Mouse (Mus musculus) heart, adult 8-10 months (tissue): ENCODE measurements around the gene Phyhd1. TPM values are rescaled to one million over a fixed set of nuclear protein-coding genes. Genes with fewer than 3 reads are reported as not detected.
A peak's percentile ranks its signal among the peaks of the same experiment; 100 is the strongest.

Experiments used
- DNase-seq: peaks from one replicate; pipeline ENCODE4 v3.0.0; 2022; ENCODE audit warnings: low spot score
- total RNA-seq, 4 experiments: library from RNA; stranded (reverse); gene quantifications; 2 replicates each; pipeline ENCODE4 v1.2.4; 2022

Gene Phyhd1
- total RNA-seq: 100 to 1,000 TPM in 3 of 4 experiments, 10 to 100 TPM in 1; 97.7 to 135 (median 112) TPM

DNA sequence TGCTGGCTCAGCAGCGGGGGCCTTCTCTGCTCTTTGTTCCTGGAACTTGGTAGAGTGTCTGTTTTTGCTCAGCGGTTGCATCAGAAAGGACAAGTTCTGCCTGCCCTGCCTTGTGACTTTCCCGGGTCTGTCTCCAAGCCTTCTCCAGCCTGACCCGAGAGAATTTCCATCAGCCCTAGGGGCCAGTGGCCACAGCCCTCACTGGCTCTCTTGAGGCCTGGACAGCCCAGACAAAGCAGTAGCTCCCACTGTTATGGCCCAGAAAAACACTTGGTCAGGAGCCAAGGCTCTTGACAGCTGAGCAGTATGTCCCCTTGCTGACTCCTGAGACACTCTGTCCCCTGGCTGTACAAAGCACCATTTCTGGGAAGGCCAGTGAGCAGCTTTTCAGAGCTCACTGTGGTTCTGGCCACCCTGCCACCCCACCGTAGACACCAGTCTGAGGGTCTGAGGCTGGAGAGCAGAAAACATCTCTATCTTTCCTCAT, at the start of gene Phyhd1:
Gene Phyhd1, plus strand, starts transcription at position 437 of the 487 bp plus-strand sequence.
- DNase-seq: peak; percentile 93

DNA sequence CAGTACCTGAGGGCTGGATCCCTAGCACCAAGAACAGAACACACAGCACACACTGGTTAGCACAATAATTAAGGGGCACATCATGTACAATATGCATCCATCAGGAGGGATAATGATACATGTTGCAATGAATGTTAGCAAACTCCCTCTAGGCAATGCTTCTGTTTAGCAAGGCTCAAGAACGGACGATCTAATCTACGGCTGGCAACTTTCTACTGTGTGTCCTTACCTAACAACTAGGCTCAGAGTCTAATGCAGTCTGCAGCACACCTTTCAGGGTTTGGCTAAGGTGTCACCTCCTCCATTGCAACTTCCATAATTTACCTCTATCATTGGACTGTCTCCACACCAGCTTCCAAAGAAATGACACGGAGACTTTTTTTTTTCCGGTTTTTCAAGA, 49.7 kb upstream of the Phyhd1 start:
- DNase-seq: no peak

DNA sequence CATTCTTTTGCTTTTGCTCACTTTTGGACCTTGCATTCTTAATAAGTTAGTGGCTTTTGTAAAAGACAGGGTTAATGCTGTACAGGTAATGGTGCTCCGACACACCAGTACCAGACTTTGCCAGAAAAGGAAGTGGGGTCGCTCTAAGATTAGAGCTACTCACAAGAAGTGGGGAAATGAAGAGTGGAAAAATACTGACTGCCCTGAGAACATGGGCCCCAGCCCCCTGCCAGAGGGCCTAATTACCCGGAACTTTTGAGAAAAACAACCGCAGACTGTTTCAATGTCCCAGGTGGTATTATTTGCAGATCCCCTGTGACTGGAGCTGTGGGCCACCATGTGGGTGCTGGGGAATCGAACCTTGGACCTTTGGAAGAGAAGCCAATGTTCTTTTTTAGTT, 30.4 kb upstream of the Phyhd1 start:
- DNase-seq: no peak

DNA sequence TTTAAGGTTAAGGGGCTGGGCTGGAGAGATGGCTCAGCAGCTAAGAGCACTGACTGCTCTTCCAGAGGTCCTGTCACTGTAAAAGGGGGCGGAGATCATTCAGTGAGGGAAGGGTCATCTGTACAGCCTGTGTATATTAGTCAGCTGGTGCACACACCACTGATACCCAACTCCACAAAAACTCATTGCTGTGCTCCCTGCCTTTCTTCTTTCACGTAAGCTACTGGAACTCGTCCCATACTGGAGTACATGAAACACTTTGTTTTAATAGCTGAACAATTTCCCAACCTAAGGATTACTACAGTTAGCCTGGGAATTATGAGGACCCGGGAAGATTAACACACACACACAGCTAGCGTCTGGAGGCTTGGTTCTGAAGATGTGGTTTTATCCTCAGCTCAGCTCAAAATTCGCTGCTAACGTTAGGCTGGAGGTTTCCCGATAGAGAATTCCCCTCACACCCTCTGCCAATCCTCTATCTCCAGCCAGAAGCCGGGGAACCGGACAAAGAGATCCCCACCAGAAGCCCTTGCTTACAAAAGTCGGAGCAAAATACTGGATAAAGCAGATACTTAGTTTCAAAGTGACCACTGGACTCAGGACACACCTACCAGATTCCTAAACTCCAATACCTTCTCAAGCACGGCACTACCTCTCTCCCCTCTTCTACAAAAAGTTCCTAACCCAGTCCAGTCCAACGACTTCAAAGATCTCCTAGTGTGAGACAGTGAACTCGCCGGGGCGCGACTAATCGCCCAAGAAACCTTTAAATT, 29.4 kb upstream of the Phyhd1 start:
- DNase-seq: no peak

DNA sequence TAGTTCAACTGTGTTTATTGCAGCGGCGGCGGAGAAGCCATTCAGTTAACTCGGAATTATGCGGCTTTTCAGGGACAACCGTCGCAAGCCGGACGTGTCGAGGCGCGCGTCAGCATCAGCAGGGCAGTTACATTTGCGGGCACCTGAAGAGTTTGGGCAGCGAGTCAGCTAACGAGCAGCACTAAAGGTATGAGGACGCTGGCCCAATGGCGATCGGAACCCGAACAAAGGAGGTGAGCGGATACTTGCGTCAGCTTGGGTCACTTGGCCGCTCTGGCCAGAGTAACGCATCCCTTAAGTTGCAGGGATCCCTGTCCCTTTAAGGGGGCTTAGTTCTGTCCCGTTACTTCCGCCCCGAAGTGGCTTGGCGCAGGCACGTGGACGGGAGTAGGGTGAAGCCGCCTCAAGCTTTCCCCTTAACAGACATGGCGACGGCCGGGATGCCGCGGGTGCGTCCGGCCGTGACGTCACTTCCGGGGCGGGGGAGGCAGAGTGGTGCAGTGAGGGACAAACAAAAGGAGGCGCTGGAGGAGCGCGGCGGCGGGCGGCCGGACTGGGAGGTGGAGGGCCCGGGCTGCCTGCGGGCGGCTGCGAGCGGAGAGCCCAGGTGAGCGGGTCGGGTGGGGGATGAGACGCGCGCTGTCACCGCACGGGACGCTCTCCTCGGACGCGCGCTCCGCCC, 28.7 kb upstream of the Phyhd1 start, which contains the start of gene Lrrc8a:
Gene Lrrc8a, plus strand, starts transcription at position 517 of the 682 bp plus-strand sequence.
- peak; percentile 100 for DNase-seq

DNA sequence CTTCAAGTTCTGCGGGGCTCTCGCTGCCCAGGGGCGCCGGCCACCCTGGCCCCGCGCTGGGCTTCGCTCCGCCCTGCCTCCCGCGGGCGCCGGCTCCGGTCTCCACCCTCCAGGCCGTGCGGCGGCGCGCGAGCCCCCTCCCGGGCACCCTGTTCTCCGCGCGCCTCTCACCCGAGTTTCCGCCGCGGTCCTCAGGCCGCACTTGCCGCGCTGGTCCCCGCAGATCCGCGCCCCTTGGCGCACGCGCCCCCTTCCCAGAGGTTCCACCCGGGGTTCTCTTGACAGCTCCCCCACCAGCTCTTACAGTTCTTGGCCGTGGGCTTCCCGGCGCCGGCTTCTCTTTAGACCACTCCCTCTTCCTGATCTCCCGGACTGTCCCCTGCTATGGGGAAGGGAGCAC, 28.1 kb upstream of the Phyhd1 start:
- no peak for DNase-seq

DNA sequence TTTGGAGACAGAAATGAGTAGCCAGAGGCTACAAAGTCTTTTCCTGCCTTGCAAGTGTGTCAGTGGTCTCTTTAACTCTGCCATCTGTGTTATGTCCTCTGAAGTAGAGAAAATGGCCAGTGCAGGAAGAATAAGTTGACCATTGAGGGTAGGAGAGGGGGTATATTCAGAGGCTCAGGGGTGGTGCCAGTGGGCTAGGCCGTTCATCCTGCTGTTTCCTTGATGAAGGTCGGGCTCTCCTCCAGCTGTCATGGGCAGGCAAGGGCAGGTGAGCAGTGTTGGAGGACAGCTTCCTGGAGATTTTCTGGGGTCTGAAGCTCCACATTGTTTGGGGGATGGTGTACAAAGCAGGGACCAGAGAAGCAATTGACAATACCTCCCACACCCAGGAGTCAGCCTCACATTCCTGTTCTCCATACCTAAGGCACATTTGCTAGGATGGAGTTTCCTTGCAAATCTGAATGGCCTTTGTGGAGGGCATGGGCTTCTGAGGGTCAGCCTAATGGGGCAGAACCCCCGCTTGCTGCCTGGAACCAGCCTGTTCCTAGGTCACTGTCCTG, 27.0 kb upstream of the Phyhd1 start:
- peak; percentile 45 for DNase-seq

DNA sequence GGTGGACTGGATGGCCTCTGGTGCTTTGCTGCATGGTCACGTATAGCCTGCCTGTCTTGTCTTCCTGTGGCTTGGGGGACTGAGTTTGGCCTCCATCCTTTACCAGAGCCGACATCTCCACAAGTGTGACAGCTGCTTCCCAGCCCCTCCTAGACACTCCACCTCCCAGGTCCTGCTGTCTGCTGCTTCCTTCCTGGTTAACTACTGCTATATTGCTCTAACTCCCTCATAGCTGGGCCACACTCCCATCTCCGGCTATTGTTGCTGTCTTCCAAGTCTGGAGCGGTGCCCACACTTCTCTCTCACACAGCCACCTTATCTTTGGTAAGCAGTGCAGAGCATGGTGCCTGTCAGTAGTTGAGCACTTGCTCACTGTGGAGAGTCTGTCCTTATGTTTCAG, 26.2 kb upstream of the Phyhd1 start:
- peak; percentile 83 for DNase-seq

DNA sequence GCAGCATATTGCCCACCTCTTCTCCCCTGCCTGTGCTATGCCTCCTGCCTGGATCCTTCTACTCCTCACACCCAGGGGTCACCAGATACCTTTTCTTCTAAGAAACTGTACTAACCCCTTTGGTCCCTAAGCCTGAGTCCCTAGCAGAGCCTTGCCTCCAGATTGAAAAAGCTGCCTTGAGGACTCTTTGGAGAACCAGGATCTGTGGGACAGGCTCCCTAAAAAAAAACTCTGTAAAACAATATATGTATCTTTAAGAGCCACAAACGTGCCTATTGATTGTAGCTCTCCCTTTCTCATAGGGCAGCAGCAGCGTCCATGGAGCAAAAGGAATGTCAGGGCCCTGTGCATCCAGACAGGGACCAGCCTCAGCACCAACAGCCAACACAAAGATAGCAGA, 25.7 kb upstream of the Phyhd1 start, which contains the start of gene Gm28035:
Gene Gm28035, plus strand, starts transcription at position 301 of the 400 bp plus-strand sequence.
- no peak for DNase-seq

DNA sequence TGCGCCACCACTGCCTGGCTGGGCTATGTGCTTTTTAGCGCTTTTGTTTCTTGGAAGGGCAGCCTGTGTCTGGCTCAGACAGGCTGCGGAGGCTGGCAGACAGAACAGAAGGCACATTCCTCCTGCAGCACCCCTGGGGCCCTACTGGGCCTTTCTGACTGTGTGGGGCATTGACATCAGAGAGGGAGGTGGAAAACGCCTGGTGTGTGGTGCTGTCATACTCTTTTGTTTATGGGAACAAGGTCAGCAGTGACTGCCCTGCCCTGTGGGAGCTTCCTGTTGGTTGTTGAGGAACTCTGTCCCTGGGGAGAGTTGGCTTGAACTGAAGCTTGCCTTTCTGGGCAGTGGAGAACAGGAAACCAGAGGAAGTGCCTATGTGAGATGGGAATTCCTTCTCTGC, 23.5 kb upstream of the Phyhd1 start:
- DNase-seq: peak; percentile 93

DNA sequence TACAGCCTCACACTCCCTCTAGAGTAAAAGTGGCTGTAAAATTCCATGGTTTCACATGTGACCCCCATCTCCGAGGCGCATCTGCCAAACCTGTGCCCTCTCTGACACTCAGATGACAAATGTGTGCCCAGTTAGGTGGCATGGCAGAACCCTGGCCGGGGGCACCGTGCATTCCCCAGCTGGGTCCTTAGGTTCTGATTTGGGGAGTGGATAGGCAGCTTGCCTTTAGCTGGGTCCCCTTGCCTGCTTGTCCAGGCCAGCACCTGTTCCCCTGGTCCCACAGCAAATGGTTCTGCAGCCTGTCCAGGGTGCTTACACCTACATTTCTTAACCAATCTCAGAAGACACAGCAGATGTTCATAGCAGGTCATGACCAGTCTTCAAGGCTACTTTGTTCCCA, 22.6 kb upstream of the Phyhd1 start:
- no peak for DNase-seq

DNA sequence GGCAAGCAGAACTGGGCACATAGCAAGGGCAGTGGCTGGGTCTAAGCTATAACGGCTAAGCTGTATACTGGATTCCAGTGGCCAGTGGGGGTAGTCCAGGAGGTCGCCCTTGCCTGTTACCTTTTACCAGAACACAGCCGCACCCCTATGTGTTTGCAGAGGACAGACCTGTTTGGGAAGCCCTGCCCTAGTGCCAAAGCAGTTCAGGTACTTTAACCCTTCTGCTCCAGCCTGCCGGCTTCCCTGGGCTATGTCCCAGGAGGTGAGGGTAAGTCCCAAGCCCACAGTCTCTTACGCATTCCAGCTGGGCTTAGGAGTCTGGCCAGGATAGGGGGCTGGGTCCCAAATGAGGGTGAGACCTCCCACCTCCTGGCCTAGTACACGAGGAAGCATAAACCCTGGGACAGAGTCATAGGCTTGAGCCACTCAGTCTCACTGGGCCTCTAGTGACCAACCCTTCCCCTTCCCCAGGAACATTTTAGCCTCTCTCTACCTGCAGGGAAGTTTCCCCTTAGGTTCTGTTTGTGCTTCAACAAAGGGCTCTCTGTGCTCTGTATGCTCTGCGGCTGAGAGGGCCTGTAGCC, 21.3 kb upstream of the Phyhd1 start:
- DNase-seq: no peak

DNA sequence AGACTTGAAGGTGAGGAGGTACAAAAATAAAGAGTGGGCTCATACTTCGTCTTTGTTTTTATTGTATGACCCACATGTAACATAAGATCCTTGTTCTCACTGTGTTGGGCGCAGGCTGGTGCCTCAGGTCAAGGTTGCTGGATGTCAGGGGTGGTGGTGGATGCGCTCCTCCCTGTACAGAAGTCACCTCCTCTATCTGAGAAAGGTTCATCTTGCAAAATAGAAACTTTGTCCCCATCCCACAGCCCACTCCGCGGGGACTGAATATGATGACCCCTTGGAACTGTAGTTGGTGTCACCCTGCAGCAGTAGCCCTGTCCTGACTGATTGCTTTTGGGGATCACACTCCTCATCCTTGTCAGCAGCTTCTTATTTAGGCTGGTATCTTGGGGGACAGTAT, 19.0 kb upstream of the Phyhd1 start:
- DNase-seq: no peak

DNA sequence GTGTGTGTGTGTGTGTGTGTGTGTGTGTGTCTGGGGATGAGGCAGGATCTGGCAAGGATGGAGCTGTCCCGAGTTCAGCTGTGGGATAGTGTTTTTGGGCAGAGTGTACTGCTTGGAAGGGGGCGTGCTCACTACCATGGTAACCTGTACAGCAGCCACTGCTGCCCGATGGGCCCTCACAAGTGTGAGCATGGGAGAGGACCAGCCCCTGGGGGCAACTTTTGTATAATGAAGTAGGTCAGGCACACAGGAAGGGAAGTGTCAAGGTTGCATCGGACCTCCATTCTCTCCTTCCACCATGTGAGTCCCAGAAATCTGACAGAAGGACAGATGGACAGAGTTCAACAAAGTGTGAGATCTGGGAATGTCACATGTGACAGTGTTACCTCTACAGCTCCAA, 18.3 kb upstream of the Phyhd1 start:
- no peak for DNase-seq

DNA sequence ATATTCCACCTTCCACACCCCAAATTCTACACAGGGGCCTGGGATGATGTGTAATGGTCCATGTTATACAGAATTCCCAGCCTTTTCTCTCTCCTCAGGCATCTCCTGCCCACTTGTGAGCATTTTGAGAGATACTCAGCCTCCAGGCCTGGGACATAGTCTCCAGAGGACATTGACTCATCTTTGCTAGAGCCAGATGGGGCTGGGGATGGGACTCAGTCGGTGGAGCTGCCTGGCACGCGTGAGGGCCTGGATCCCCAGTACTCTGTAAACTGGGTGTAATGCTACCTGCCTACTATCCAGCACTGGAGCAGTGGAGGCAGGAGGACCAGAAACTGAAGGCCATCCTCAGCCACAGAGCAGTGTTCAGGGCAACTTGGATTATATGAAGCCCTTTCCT, 16.8 kb upstream of the Phyhd1 start:
- no peak for DNase-seq

DNA sequence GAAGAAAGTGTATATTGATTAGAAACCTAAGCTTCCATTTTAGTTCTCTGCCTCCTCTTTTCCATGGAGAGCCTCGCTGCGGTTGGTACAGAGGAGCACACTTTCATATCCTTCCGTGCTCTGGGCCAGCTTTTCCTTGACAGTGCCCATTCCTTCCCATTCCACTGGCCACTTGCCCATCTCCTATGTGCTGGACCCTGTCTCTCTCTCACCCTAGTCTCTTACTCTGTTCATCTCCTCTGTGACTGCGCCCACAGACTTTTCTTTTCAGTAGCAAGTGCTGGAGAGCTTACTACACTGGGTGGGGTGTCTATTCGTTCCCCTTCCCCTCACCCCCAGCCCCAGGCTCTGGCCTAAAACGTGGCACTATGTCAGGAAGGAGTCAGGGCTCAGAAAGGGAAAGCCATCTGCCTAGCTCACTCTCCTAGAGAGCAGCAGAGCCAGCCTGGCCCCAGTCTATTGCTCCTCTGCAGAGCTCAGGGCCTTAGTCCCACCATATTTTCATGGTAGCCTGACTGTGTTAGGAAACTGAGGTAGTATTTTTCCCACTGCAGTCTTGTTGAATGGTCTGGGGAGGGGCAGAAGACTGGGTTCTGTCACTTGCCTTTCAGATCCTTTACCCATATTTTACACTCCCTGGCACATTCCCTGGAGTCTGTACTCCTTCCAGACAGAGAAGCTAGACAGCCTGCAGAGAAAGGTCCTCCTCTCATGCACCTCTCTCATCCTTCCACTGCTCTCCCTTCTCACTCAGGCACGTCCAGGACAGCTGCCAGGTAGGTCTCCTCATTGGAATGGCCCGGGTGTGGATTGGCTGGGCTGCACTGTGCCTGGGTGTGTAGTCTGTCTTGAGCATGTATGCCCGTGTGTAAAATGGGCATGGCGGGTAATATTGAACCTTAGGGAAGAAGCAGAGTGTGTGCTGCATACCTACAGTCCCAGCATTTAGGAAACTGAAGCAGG, 15.6 kb upstream of the Phyhd1 start:
- peak; percentile 21 for DNase-seq

DNA sequence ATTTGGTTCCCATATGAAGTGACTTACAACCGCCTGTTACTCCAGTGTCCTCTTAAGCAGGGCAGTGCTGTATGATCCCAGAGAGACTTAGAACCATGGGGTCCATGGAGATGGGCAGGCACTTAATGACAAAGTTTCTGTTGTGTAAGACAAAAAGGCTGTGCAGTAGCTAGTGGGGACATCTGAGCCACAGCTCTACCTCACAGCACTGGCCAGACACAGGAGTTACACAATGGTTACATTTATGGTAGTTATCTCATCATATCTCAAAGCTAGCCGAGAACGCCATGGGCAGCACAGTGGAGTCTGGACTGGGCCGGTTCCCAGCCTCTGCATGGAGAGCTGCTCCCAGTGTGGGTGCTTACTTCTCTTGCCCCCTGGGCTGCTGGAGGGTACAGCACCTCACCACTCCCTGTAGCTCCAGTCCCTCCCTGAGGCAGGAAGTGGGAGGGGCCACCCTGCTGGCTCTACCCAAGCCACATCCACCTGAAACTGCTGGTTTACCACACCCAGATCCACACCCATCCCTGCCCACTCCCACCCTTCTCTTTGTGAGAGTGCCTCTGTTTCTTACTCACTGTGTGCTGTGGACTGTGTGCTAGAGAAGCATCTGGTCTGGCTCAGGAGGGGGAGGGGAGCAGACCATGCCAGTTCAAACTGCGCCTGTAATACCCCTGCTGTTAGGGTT, 14.4 kb upstream of the Phyhd1 start:
- DNase-seq: peak; percentile 44

DNA sequence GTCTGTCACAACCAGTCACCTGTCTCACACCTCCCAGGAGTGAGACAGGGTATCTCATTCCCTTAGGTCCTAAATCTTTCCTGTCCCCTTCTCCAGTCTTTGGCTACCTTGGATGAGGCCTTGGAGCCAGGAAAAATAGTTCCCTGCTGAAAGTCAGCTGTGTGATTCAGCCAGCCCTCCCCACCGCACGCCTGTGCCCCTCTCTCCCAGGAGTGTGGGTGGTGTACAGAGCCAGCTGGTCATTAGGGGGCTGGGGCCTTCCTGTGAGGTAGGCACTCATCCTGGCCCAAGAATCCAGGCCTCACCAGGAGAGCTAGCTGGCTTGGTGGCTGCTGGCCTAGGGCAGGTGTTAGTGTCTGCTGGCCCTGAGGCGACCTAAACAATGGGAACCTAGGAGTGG, 13.5 kb upstream of the Phyhd1 start:
- no peak for DNase-seq

DNA sequence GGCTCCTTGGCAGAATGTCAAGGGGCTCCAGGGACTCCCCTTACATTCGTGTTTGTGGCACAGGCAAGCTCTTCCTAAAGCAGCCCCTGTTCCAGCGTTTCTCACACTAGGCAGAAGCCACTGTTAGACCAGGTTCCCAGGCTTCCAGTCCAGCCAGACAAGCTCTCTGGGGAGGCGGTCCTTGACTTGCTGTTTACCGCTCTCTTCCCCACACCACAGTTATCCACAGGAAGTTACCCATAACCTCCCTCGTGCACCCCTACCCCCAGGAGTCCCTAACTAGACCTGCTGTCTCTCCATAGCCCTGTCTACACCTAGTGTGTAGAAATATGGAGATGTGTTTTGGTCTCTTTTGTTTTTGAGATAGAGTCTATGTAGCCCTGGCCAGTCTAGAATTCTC, 12.2 kb upstream of the Phyhd1 start:
- peak; percentile 33 for DNase-seq

DNA sequence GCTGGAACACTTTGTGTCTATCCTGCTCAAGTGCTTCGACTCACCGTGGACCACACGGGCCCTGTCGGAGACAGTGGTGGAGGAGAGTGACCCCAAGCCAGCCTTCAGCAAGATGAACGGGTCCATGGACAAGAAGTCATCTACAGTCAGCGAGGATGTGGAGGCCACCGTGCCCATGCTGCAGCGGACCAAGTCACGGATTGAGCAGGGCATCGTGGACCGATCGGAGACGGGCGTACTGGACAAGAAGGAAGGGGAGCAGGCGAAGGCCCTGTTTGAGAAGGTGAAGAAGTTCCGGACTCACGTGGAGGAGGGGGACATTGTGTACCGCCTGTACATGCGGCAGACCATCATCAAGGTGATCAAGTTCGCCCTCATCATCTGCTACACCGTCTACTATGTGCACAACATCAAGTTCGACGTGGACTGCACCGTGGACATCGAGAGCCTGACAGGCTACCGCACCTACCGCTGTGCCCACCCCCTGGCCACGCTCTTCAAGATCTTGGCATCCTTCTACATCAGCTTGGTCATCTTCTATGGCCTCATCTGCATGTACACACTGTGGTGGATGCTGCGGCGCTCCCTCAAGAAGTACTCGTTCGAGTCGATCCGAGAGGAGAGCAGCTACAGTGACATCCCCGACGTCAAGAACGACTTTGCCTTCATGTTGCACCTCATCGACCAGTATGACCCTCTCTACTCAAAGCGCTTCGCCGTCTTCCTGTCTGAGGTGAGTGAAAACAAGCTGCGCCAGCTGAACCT, 10.2 kb upstream of the Phyhd1 start:
- DNase-seq: no peak
